Mouse (Mus musculus) forebrain, postnatal 0 days (tissue): ENCODE results near the gene Zbtb8a. TPM values are rescaled to one million over a fixed set of nuclear protein-coding genes. Genes with fewer than 3 reads are reported as not detected.
"Not testable (repeated sequence)": the region's sequence is repeated elsewhere in the genome, so short reads cannot be mapped to it uniquely, and the experiment has no call there.

Experiments
- ATAC-seq: fragments of 200-750 bp; cut with Nextera tagmentation; 2 replicates; pipeline ENCODE4 v1.8.0; 2017; ENCODE audit warnings: mild to moderate bottlenecking, moderate library complexity
- DNase-seq: peaks from one replicate; pipeline ENCODE4 v3.0.0-alpha.2; 2015
- H3K27ac ChIP-seq: fragments of 300-500 bp; sonication (generic); 2 replicates; pipeline ENCODE4 v1.5.1; 2014; ENCODE audit warnings: low read depth, mild to moderate bottlenecking, antibody characterized with exemption, low read length, moderate library complexity, mixed read lengths
- H3K27me3 ChIP-seq: fragments of 300-500 bp; sonication (generic); 2 replicates; pipeline ENCODE4 v1.6.1; 2014; ENCODE audit warnings: mild to moderate bottlenecking, low read length, mixed read lengths; ENCODE audit not compliant: insufficient read depth
- H3K36me3 ChIP-seq: fragments of 300-500 bp; sonication (generic); 2 replicates; pipeline ENCODE4 v1.6.1; 2014; ENCODE audit warnings: mild to moderate bottlenecking, moderate library complexity; ENCODE audit not compliant: insufficient read depth
- H3K4me1 ChIP-seq: fragments of 300-500 bp; sonication (generic); 2 replicates; pipeline ENCODE4 v1.6.1; 2014; ENCODE audit warnings: antibody characterized with exemption; ENCODE audit not compliant: insufficient read depth
- H3K4me2 ChIP-seq: fragments of 300-500 bp; sonication (generic); 2 replicates; pipeline ENCODE4 v1.6.1; 2014; ENCODE audit warnings: low read depth, mild to moderate bottlenecking, moderate library complexity
- H3K4me3 ChIP-seq: fragments of 300-500 bp; sonication (generic); 2 replicates; pipeline ENCODE4 v1.5.1; 2014; ENCODE audit warnings: low read depth, low read length, mixed read lengths
- H3K9ac ChIP-seq: fragments of 300-500 bp; sonication (generic); 2 replicates; pipeline ENCODE4 v1.6.1; 2014; ENCODE audit warnings: mild to moderate bottlenecking
- H3K9me3 ChIP-seq: fragments of 300-500 bp; sonication (generic); 2 replicates; pipeline ENCODE4 v1.6.1; 2016; ENCODE audit warnings: low read length
- CTCF ChIP-seq: sonication (generic); IDR thresholded peaks from 2 replicates; pipeline ENCODE4 v1.5.1; 2016; ENCODE audit warnings: antibody characterized with exemption, control low read depth, low read depth
- WGBS: fragments of 180-500 bp; shearing (Covaris S2); extraction: QIAGEN DNeasy Blood & Tissue Kit; methylation state at CpG from one replicate; pipeline ENCODE4 v1.1.7; 2014; 5-methylcytosine and 5-hydroxymethylcytosine counted together
- polyA plus RNA-seq: library from polyadenylated mRNA; unstranded; fragments of >200 nt; fragmentation: Nextera tagmentation; extraction: Ambion mirVana; gene quantifications from 2 replicates; pipeline ENCODE4 v1.2.1, GENCODE M21; 2015
- total RNA-seq: library from RNA; depleted of rRNA; stranded (reverse); fragments of >200 nt; gene quantifications from 2 replicates; pipeline ENCODE4 v1.2.3, GENCODE M21; 2014

Gene Zbtb8a
- total and polyA plus RNA-seq, 2 experiments from 2014 or later = 14.3 to 28.0 TPM

GRCm38 (mm10) chr4:129365224-129365623, 12.7 kb downstream of the Zbtb8a start:
- ATAC-seq (no peak), DNase-seq (no peak)
- Histone ChIP-seq H3K4me3 (no peak overlapping the region), H3K9ac (no peak overlapping the region), H3K4me2 (no peak overlapping the region), H3K27me3 (no peaks in the 10 kb centered on the region), H3K27ac (no peak overlapping the region), H3K36me3 (peaks cover 21% of the 10 kb centered on the region), H3K4me1 (no peaks in the 10 kb centered on the region), H3K9me3 (no peaks in the 10 kb centered on the region)
- TF ChIP-seq CTCF = no peak
- 91% methylated on average over 5 of the region's 5 CpGs for WGBS

- H3K4me1 ChIP-seq = no peaks in the 10 kb centered on the region
- TF ChIP-seq CTCF = no peak
- H3K9me3 ChIP-seq = no peaks in the 10 kb centered on the region
- H3K36me3 ChIP-seq = peaks cover 25% of the 10 kb centered on the region
- H3K27me3 ChIP-seq = no peaks in the 10 kb centered on the region
- DNase-seq = no peak
- ATAC-seq = no peak
- H3K4me3 ChIP-seq = no peak overlapping the region
- H3K4me2 ChIP-seq = no peak overlapping the region
- 84% methylated on average over 3 of the region's 3 CpGs for WGBS
- no peak overlapping the region for H3K9ac ChIP-seq
- no peak overlapping the region for H3K27ac ChIP-seq
These were observed 13.5 kb downstream of the Zbtb8a start for GRCm38 (mm10) chr4:129364379-129364778.

DNA sequence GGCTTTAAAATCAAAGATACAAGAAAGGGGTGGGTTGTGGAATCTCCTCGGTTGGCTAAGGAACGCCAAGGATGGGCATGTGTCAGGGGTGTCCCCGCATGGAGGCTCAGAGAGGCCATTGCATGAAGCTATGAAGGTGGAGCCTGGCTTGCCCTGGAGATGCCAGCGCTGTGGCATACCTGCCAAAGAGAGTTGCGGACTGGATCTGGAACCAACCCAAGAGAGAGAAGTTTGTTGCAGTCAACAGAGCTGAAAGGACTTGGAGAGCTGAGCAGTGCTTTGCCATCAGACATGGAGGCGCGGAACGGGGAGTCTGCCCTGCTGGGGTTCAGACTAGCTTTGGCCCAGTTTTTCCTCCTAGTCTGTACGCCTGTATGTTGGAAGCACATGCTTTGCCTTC, 14.5 kb downstream of the Zbtb8a start:
- WGBS = 86% methylated on average over 9 of the region's 9 CpGs
- ATAC-seq = no peak
- Histone ChIP-seq H3K4me3 (no peak overlapping the region), H3K27ac (no peak overlapping the region), H3K9ac (no peak overlapping the region), H3K4me2 (no peak overlapping the region), H3K9me3 (no peaks in the 10 kb centered on the region), H3K4me1 (no peaks in the 10 kb centered on the region), H3K27me3 (no peaks in the 10 kb centered on the region), H3K36me3 (peaks cover 21% of the 10 kb centered on the region)
- TF ChIP-seq CTCF = no peak
- DNase-seq = no peak

DNA sequence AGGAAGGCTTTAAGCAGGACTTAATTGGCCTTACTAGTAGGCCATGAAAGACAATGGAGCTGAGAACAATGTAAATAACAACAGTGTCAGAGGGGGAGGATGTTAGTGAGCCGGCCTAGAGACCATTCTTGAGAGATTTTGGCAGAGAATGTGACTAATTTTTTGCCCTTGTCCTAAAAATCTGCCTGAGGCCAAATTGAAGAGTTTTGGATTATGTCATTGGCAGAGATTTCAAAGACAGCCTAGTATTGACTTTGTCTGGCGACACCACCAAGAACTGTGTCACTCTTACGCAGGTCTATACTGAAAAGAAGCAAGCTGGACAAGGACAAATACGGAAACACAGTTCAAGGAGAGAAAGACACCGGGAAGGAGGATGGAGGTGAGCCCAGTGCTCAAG, 15.1 kb downstream of the Zbtb8a start:
- Histone ChIP-seq H3K9ac (no peak overlapping the region), H3K4me3 (no peak overlapping the region), H3K9me3 (no peaks in the 10 kb centered on the region), H3K4me2 (no peak overlapping the region), H3K27me3 (no peaks in the 10 kb centered on the region), H3K36me3 (peaks cover 23% of the 10 kb centered on the region), H3K27ac (no peak overlapping the region), H3K4me1 (no peaks in the 10 kb centered on the region)
- TF ChIP-seq CTCF = no peak
- no peak for DNase-seq
- ATAC-seq = no peak
- 68% methylated on average over 5 of the region's 5 CpGs for WGBS

GRCm38 (mm10) chr4:129362238-129362637, 15.7 kb downstream of the Zbtb8a start:
- H3K9me3 ChIP-seq, ATAC-seq: not testable (repeated sequence)

GRCm38 (mm10) chr4:129357613-129358163, 20.2 kb downstream of the Zbtb8a start:
- Histone ChIP-seq H3K36me3 (peaks cover 33% of the 10 kb centered on the region), H3K27ac (no peak overlapping the region), H3K4me3 (no peak overlapping the region), H3K27me3 (no peaks in the 10 kb centered on the region), H3K9ac (no peak overlapping the region), H3K4me1 (no peaks in the 10 kb centered on the region), H3K4me2 (no peak overlapping the region), H3K9me3 (no peaks in the 10 kb centered on the region)
- WGBS = 91% methylated on average over 15 of the region's 15 CpGs
- DNase-seq (no peak), ATAC-seq (no peak)
- TF ChIP-seq CTCF = no peak

More at GRCm38 (mm10) chr4:129362238-129362637, 15.7 kb downstream of the Zbtb8a start:
- not testable (repeated sequence) for H3K9ac ChIP-seq, H3K4me3 ChIP-seq, H3K27ac ChIP-seq, H3K4me2 ChIP-seq, H3K27me3 ChIP-seq, H3K4me1 ChIP-seq, DNase-seq
- peaks cover 19% of the 10 kb centered on the region for H3K36me3 ChIP-seq
- 78% methylated on average over 3 of the region's 3 CpGs for WGBS

GRCm38 (mm10) chr4:129354236-129354635, 23.7 kb downstream of the Zbtb8a start:
- no peak for TF ChIP-seq CTCF
- no peak overlapping the region for H3K27ac ChIP-seq
- H3K4me1 ChIP-seq = no peaks in the 10 kb centered on the region
- H3K9me3 ChIP-seq = no peaks in the 10 kb centered on the region
- WGBS = 80% methylated on average over 15 of the region's 15 CpGs
- H3K4me2 ChIP-seq = no peak overlapping the region
- H3K9ac ChIP-seq = no peak overlapping the region
- peaks cover 30% of the 10 kb centered on the region for H3K36me3 ChIP-seq
- no peak for DNase-seq
- no peaks in the 10 kb centered on the region for H3K27me3 ChIP-seq
- H3K4me3 ChIP-seq = no peak overlapping the region
- ATAC-seq = no peak
